Mouse (Mus musculus) spleen, postnatal 4 days (tissue): ENCODE measurements around the gene Ubald1.
A peak's percentile ranks its signal among the peaks of the same experiment; 100 is the strongest.

Source experiments
- DNase-seq, 2 experiments: peaks; one replicate each; pipeline ENCODE4 v3.0.0; 2022; ENCODE audit warnings: low spot score in 2 of 2

Gene Ubald1

DNA sequence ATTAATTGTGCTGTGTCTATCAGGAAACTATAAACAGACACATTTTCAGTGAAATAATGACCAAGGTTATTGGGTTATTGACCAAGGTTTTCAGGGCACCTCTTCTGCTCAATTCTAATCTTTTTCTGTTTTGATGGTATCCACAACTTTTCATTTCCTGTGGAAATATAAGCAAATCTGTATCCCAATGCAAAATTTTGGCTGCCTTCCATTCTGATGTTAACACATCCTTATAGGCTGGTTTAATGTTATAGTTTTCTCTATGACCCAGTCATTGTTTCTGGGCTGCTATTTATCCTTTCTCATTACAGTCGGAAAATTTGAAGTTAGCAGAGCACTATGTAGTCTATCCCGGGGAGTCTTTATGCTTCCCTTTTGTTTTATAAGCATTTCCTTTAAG, 19.6 kb upstream of the Ubald1 start:
- no peak for DNase-seq

- peak; percentile 44 to 70 for DNase-seq
These were observed 18.8 kb upstream of the Ubald1 start for GRCm38 (mm10) chr16:4898881-4899280.

- DNase-seq = no peak
These were observed 17.1 kb upstream of the Ubald1 start for GRCm38 (mm10) chr16:4897146-4897730.

DNA sequence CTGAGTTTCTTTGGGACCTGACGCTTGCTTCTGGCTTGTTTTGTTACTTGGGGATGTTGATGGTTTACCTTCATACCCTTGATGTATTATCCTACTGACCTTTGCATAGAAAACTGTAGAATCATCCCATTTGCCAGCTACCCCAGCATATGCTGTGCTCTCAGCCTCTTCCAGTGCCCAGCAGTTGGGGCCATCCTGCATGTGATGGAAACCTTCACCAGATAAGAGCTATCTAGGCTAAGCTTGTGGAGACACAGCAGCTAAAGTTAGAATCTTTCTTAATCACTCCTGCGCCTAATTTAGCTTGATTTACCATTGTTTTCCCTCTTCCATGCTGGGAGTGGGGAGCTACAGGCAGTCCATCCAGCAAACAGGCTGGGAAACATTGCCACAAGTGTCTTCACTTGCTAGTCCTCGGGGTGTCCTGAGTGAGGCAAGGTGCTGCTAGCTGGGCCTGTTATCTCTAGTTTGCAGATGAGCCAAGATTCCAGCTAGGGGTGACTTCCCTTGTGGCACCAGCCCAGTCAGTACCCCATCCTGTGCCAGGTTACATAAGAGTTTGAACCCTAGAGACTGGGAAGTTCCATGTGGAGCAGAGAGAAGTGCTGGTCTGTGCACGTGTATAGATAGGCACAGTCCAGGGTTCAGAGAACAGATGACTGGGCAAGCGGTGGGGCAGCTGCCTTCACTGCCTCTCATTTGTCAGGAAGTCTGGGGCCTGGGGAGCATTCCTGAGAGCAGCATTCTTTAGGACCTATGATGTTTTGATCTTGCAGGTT, 16.3 kb upstream of the Ubald1 start:
- DNase-seq = no peak

DNA sequence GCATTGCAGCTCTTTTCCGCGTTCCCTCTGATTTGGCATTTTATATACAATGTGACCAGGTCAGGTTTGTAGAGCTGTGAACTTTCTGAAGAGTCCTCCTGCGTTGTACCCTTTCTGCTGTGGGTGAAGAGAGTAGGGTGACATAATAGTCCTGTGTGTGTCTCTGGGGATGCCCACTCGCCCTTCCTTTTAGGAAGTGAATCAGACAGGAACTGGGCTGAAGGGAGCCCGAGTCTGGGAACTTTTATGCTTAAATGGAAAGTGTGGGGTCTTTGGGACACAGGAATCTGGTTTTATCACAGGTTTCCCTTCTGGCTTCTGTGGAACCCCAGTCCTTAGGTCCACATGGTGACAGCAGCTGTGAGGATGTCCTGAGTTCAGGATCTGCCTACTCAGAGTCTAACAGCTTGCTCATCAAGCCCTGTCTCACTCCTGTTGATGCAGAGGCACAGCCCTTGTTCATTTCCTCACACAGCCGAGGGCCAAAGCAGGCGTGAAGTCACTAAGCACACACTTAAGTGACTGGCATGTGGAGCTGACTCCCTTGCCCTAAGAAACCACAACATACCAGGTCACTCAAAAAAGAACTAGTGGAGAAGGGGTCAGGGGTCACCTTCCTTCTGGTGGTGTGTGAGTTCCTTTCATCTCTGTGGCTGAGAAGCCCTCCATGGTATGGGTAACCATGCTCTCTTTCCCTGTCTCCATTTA, 14.2 kb upstream of the Ubald1 start:
- no peak for DNase-seq

DNA sequence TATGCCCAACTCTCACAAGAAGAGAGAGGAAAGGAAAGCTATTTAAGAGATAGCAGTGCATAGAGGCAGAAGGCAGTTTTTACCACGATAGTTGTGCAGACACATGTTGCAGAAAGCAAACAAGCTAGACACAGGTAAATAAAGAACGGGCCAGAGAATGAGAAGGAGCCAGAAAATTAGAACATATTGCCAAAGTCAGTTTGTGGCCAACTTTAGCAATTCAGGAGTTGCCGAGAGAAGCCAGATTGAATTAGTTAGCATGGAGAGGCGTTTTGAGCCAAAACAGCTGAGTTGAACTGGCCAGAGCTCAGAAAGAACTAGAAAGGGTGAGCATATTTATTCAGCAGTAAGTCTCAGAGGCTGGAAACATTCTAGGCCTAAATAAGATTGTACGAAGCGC, 12.1 kb upstream of the Ubald1 start:
- DNase-seq = no peak

DNA sequence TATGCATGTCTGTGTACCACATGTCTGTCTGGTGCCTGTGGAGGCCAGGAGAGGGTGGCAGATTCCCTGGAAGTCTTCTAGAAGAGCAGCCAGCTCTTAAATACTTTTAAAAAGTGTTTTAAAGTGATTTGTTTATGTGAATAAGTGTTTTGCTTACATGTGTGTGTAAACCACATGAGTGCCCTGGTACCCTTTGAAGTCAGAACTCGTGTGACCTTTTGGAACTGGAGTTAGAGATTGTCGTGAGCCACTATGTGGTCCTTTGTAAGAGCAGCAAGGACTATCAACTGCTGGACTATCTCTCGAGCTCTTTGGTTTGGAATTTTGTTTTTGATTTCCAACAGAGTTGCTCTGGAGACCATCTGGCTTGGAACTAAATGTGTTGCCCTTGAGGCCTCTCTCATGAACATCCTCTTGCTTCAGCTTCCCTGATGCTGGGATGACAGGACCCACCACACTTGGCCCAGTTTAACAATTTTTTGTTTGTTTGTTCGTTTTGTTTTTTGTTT, 10.1 kb upstream of the Ubald1 start:
- no peak for DNase-seq

GRCm38 (mm10) chr16:4886690-4887020, 6.5 kb upstream of the Ubald1 start:
- no peak for DNase-seq

GRCm38 (mm10) chr16:4885760-4886689, 5.9 kb upstream of the Ubald1 start, which contains the start of gene Mgrn1:
Mgrn1 (plus strand) TSS chr16:4886249.
- DNase-seq = peak; percentile 83 to 92

DNA sequence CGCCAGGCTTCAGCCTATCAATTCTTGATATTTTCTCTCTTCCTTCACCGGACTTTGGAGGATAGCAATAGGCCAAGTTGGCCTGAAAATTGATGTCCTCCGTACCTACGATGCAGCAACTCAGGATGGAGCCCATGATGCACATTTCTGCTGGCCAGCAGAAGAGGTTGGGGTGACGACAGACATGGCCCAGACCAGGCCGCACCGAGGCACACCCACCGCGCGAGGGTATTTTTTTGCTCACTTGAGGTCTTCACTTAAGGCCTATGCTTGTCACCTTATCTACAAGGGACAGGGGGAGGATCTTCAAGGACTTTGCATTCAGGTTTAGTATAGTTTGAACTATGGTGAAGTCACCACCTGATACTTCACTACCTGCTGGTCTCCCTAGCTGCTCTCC, 4.8 kb upstream of the Ubald1 start:
- no peak for DNase-seq

DNA sequence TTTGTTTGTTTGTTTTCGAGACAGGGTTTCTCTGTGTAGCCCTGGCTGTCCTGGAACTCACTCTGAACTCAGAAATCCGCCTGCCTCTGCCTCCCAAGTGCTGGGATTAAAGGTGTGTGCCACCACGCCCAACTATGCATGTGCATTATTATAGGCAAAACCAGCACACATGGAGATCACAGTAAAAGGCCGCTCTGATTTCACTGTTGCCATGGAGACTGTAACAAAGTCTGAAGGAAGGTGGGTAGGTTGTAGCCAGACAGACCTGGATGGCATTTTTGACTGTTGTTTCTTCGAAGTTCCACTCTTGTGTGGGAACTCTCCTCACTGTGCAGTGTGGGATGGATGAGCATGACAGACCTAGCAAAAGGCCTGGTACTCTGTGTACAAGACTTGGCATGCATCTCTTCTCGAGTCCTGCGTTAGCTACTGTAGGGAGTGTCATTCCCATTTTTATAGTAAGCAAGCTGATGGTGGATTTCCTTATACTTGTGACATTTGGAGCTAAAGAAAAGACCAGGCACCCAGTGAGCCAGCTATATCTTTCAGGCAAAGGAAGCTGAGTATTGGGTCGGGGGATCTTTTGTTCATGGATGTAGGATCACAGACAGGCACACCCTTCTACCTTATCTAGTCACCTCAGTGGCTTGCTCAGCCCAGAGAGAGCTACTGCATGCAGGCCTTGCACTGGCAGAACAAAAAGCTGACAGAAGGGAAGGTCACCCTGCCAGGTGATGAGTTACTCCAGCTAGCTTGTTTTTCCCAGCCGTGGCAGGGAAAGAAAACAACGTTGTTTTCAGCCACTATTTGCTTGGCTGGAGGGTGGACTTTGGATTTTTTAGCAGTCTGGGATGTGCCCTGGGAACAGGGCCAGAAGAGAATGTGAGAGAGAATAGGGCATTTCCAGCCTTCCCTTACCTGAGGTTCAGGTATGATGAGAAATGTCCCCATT, 1.6 kb upstream of the Ubald1 start:
- DNase-seq = no peak

DNA sequence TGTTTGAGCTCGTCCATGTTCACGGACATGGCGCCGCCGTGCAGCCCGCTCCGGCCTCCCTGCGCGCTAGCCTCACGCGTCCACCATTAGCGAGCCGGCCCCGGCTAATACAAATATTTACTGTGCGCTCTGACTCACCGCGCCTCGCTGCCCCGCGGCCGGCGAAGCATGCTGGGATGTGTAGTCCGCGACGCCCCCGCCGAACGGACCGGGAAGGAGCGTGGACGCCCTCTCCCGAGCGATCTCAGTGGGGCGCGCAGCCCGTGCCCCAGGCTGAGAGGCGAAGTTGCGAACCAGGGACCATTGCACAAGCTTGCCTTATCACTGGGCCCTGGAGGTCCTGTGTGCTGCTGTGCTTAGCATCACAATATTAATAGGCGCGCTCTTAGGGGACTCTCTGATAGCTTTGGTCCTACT, 399 bp downstream of the Ubald1 start:
- peak; percentile 88 to 94 for DNase-seq

DNA sequence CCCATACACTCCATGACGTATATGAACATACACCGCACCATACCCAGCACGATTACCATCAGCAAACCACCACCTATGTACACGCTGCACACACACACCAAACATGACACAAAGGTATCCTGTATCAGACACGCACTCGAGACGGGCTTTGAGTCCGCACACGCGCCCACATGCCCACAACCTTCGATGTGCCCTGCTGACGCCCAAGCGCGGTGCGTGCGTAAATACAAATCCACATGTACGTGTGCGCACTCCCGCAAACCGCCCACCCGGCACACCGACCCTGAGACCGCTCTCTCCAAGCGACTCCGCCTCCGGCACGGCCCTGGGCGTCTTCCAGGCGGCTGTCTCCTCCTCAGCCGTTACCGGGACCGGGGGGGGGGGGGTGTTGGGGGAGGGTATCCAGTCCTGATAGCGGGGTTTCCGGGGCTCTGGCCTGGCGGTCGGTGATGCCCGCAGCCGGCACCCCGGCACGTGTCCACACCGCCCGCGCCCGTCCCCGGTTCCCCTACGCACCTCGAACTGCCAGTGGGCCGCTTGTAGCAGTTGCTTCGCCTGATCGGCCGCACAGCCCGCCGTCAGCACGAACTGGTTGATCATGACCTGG, 911 bp downstream of the Ubald1 start:
- peak; percentile 50 to 77 for DNase-seq

GRCm38 (mm10) chr16:4878192-4878885, 1.8 kb downstream of the Ubald1 start:
- peak; percentile 51 to 74 for DNase-seq

DNA sequence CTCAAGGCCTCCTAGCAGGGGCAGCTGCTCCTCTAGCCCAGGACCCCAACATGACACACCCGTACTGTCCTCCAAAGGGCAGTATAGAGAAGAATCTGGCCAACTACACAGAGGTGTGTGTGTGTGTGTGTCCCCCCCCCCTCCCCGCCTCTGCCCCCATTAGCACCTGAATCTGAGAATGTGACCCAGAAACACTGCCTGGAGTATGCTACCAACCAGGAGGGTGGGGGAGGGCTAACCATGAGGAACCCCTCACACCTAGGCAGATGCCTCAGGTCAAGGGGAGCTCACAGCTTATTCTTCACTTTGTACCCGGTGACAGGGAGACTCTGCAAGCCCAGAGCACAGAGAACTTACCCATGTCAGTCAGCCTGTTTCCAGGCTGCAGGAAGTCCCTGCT, 2.4 kb downstream of the Ubald1 start:
- no peak for DNase-seq

DNA sequence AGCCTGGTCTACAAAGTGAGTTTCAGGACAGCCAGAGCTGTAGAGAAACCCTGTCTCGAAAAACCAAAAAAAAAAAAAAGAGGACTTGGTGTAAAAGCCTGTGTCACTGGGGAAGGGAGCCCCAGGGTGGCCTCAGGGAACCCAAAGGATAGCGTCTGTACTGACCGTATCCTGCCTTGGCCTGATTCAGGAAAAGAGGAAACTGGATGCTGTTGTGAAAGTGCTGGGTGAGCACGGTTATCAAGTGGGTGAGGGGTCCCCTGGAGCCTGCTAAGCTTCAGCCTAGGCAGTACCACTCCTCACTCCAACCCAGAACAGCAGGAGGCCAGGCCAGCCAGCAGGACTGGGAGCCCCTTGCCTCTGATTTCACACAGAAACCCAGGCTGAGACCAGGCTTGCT, 2.9 kb downstream of the Ubald1 start:
- no peak for DNase-seq

DNA sequence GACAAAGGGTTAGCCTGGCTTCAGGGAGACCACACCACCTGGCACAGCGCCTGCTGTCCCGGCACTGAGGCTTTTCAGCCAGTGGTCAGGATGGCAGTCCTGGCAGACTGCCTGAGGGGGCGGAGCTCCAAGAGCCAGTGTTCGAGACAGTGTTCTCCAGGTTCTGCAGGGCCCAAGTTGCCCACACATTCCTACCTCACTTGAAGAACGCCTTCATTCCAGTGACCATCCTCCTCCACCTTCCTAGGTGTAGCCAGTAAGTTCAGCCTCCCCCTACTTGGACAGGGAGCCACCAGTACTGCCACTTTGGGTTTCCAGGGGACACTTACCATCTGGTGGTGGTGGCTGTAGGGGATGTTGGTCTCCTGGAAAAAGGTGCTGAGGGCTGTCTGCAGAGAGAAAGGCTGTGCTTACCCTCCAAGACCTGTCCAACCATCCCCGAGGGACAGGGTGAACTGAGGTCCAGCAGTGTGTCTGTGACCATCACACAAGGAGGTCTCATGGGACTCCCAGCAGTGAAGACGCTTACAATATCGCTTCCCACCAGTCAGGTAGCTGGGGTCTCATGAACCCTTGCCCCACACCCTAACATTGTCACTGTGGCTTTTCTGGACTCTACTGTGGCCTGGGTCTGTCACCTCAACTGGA, 4.0 kb downstream of the Ubald1 start:
- DNase-seq = peak; percentile 47 to 73

GRCm38 (mm10) chr16:4875198-4876032, 4.7 kb downstream of the Ubald1 start:
- DNase-seq = peak; percentile 26 to 69
